Comparison of ENCODE assay signal across 8 mouse cellular contexts in genomic region chr2:43673619-43674018, GRCm38 (mm10).
DNase-seq lines count a peak whose midpoint lies in the region; ATAC-seq and TF ChIP-seq lines count a peak whose summit lies in the region.

No protein-coding gene starts in this region.

- WGBS in liver, embryonic 14.5 days (ENCODE audit: insufficient replicate concordance): under 1% methylated on average over 6 of the region's 6 CpGs
- under 1% methylated on average over 6 of the region's 6 CpGs for WGBS in neural tube, embryonic 14.5 days

- no peak overlapping the region for H3K4me3 ChIP-seq in C2C12 (ENCODE audit: insufficient read depth, poor library complexity, severe bottlenecking)
- no peak overlapping the region for H3K4me3 ChIP-seq in liver, embryonic 14.5 days (ENCODE audit: insufficient read depth in 1 of 2, low read depth in 2 of 2, low read length in 2 of 2)
- H3K4me3 ChIP-seq in neural tube, embryonic 14.5 days (ENCODE audit: low read depth, low read length): no peak overlapping the region
- no peak overlapping the region for H3K4me3 ChIP-seq in testis, adult 2 months (ENCODE audit: control insufficient read depth, low read depth, low read length)

- DNase-seq in adrenal gland, adult 8-10 months: peak; percentile 25
- peak; percentile 77 for DNase-seq in embryo, embryonic 11 days
- peak; percentile 75 for DNase-seq in kidney, postnatal 10 days
- DNase-seq in liver, embryonic 14.5 days (ENCODE audit: low read depth in 3 of 3, low spot score in 3 of 3): peak; percentile 44 to 55 (median 44)

- ATAC-seq in granulocyte monocyte progenitor cell, adult 5-6 weeks (replicated peaks; ENCODE audit: poor library complexity, severe bottlenecking): peak; percentile 100
- ATAC-seq in liver, embryonic 14.5 days (ENCODE audit: insufficient read depth): peak; percentile 63; the same call in 1 of the 2 replicates
- ATAC-seq in neural tube, embryonic 14.5 days (ENCODE audit: low read depth): peak; percentile 87; the same call in 1 of the 2 replicates

- no peak overlapping the region for H3K27ac ChIP-seq in liver, embryonic 14.5 days
- H3K27ac ChIP-seq in neural tube, embryonic 14.5 days (ENCODE audit: low read depth, low read length): no peak overlapping the region
- H3K27ac ChIP-seq in testis, adult 2 months (ENCODE audit: control insufficient read depth, insufficient read depth, low read depth, low read length): no peak overlapping the region

- H3K36me3 ChIP-seq in C2C12 (ENCODE audit: control insufficient read depth, insufficient read depth): no peaks in the 10 kb centered on the region
- H3K36me3 ChIP-seq in liver, embryonic 14.5 days (replicated peaks; ENCODE audit: control insufficient read depth, insufficient read depth, low read depth): no peaks in the 10 kb centered on the region
- no peaks in the 10 kb centered on the region for H3K36me3 ChIP-seq in neural tube, embryonic 14.5 days (ENCODE audit: control insufficient read depth, insufficient read depth, low read length)
- no peaks in the 10 kb centered on the region for H3K36me3 ChIP-seq in testis, adult 2 months (ENCODE audit: control insufficient read depth, insufficient read depth, low read length)

- TF ChIP-seq EP300 in liver, embryonic 14.5 days (IDR thresholded peaks at IDR 0.05; ENCODE audit: low read depth): no peak

- no peak overlapping the region for H3ac ChIP-seq in C2C12 (ENCODE audit: control insufficient read depth, insufficient read length, low read depth)

- H3K79me3 ChIP-seq in C2C12 (ENCODE audit: low read depth): no peaks in the 10 kb centered on the region

- TF ChIP-seq POLR2A in testis, adult 2 months (IDR thresholded peaks at IDR 0.05; ENCODE audit: control insufficient read depth, low read depth, low read length): no peak

- no peaks in the 10 kb centered on the region for H3K4me1 ChIP-seq in liver, embryonic 14.5 days (replicated peaks; ENCODE audit: control insufficient read depth in 2 of 2, insufficient read depth in 2 of 2, low read length in 1 of 2)
- no peaks in the 10 kb centered on the region for H3K4me1 ChIP-seq in neural tube, embryonic 14.5 days (ENCODE audit: control insufficient read depth, insufficient read depth, low read length)
- no peaks in the 10 kb centered on the region for H3K4me1 ChIP-seq in testis, adult 2 months (ENCODE audit: control insufficient read depth, insufficient read depth, low read length)

- no peak overlapping the region for H3K4me2 ChIP-seq in liver, embryonic 14.5 days (ENCODE audit: low read depth)
- no peak overlapping the region for H3K4me2 ChIP-seq in neural tube, embryonic 14.5 days (ENCODE audit: low read depth, low read length)

- no peak overlapping the region for H3K9ac ChIP-seq in liver, embryonic 14.5 days (replicated peaks)
- no peak overlapping the region for H3K9ac ChIP-seq in neural tube, embryonic 14.5 days (replicated peaks; ENCODE audit: low read depth, low read length)

- H3K27me3 ChIP-seq in C2C12 (ENCODE audit: control insufficient read depth, insufficient read depth, insufficient read length): no peaks in the 10 kb centered on the region
- no peaks in the 10 kb centered on the region for H3K27me3 ChIP-seq in liver, embryonic 14.5 days (ENCODE audit: control insufficient read depth, insufficient read depth, low read length)
- no peaks in the 10 kb centered on the region for H3K27me3 ChIP-seq in neural tube, embryonic 14.5 days (ENCODE audit: control insufficient read depth, insufficient read depth, low read length)
- no peaks in the 10 kb centered on the region for H3K27me3 ChIP-seq in testis, adult 2 months (ENCODE audit: control insufficient read depth, insufficient read depth, low read length)

- TF ChIP-seq CTCF in C2C12 (IDR thresholded peaks at IDR 0.05; ENCODE audit: control insufficient read depth, insufficient read depth, insufficient read length): peak; percentile 69
- TF ChIP-seq CTCF in liver, embryonic 14.5 days (IDR thresholded peaks at IDR 0.05; ENCODE audit: low read depth): peak; percentile 86
- TF ChIP-seq CTCF in testis, adult 2 months (IDR thresholded peaks at IDR 0.05; ENCODE audit: control insufficient read depth, insufficient read depth, insufficient replicate concordance, low read depth, low read length): peak; percentile 40; the same call in 1 of the 2 replicates

- no peaks in the 10 kb centered on the region for H3K79me2 ChIP-seq in C2C12 (ENCODE audit: control insufficient read depth, insufficient read depth)

- H3K9me3 ChIP-seq in liver, embryonic 14.5 days (ENCODE audit: control insufficient read depth, low read length): no peaks in the 10 kb centered on the region
- H3K9me3 ChIP-seq in neural tube, embryonic 14.5 days (ENCODE audit: control insufficient read depth, low read length): no peaks in the 10 kb centered on the region

TF ChIP-seq in C2C12, 6 proteins besides CTCF, POLR2A, EP300 and RAD21:
- TF ChIP-seq MYOG (IDR thresholded peaks at IDR 0.05; ENCODE audit: control insufficient read depth, extremely low read depth, insufficient read length) (no peak), MAX (IDR thresholded peaks at IDR 0.05) (no peak), USF1 (IDR thresholded peaks at IDR 0.05; ENCODE audit: low read depth) (no peak), MYOD1 (IDR thresholded peaks at IDR 0.05; ENCODE audit: control insufficient read depth, insufficient read length, low read depth) (no peak), CEBPB (IDR thresholded peaks at IDR 0.05; ENCODE audit: low read depth) (no peak), FOSL1 (IDR thresholded peaks at IDR 0.05; ENCODE audit: insufficient read depth, low read length, poor library complexity, severe bottlenecking) (no peak)
TF ChIP-seq in C2C12: peak in this region for 0.

Comparison
In these comparisons a context has a peak if more than half of its experiments do, and no peak if none do; other contexts are left out.
1. DNase-seq: peak in every context shown above with its lines; median percentile 77 in embryo, embryonic 11 days; 75 in kidney, postnatal 10 days; 44 in liver, embryonic 14.5 days; 25 in adrenal gland, adult 8-10 months.